In the genomic region with DNA sequence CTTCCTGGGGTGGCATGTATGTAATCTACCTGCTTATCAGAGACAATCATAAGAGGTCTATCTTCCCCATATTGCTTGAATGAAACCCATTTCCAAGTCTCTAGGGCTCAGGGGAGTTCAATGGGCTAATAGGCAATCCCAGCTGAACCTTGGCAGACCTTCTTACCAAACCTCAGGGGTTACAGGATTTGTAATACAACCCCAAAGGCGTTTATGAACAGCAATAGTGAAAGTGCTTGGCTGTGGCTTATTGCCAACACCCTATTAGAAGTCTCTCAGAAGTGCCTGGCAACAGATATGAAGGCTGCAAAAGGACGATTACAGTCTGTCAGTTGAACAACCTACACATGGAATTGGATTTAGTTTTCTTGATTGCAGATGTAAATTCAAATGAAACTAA, we compare ENCODE assay signal across 21 mouse cellular contexts.
DNase-seq lines count a peak whose midpoint lies in the region; ATAC-seq and TF ChIP-seq lines count a peak whose summit lies in the region.
"Had no signal": no experiment of that assay in that cellular context is flagged by ENCODE, and none has a peak within 500 bp of the region (broad histone marks: within the 10 kb centered on the region; RNA-seq: fewer than 3 reads in every experiment).

No protein-coding gene starts in this region.

- H3K36me3 ChIP-seq in embryonic facial prominence, embryonic 14.5 days (ENCODE audit: control insufficient read depth, insufficient read depth, low read length), result no peaks in the 10 kb centered on the region
- no peaks in the 10 kb centered on the region for H3K36me3 ChIP-seq in embryonic facial prominence, embryonic 10.5 days (replicated peaks)
- H3K36me3 ChIP-seq: embryonic facial prominence, embryonic 15.5 days; forebrain, embryonic 10.5 days; forebrain, embryonic 15.5 days; heart, embryonic 10.5 days; hindbrain, embryonic 10.5 days; hindbrain, embryonic 15.5 days had no signal

- ATAC-seq in embryonic facial prominence, embryonic 14.5 days (ENCODE audit: low read depth), result peak; percentile 87
- ATAC-seq: forebrain, embryonic 15.5 days; inflammation-experienced regulatory T-cells, adult 6 months; intestine, postnatal 0 days had no signal

- H3K4me1 ChIP-seq in embryonic facial prominence, embryonic 14.5 days (ENCODE audit: control insufficient read depth, insufficient read depth, low read length), result no peaks in the 10 kb centered on the region
- H3K4me1 ChIP-seq in embryonic facial prominence, embryonic 10.5 days, result no peaks in the 10 kb centered on the region
- H3K4me1 ChIP-seq: embryonic facial prominence, embryonic 15.5 days; forebrain, embryonic 10.5 days; forebrain, embryonic 15.5 days; heart, embryonic 10.5 days; hindbrain, embryonic 10.5 days; hindbrain, embryonic 15.5 days had no signal

- intact Hi-C loops in left cerebral cortex, postnatal 4 days (cut with DNase I), result no loop called here

- 35% methylated on average over 2 of the region's 2 CpGs for WGBS in embryonic facial prominence, embryonic 14.5 days
- WGBS in embryonic facial prominence, embryonic 10.5 days, result 81% methylated on average over 2 of the region's 2 CpGs

- no peak overlapping the region for H3K27ac ChIP-seq in embryonic facial prominence, embryonic 14.5 days (replicated peaks; ENCODE audit: low read depth, low read length)
- no peak overlapping the region for H3K27ac ChIP-seq in embryonic facial prominence, embryonic 10.5 days (replicated peaks)
- H3K27ac ChIP-seq: embryonic facial prominence, embryonic 15.5 days; forebrain, embryonic 10.5 days; forebrain, embryonic 15.5 days; heart, embryonic 10.5 days; hindbrain, embryonic 10.5 days; hindbrain, embryonic 15.5 days had no signal

- H3K4me3 ChIP-seq in embryonic facial prominence, embryonic 14.5 days (ENCODE audit: low read depth, low read length), result no peak overlapping the region
- no peak overlapping the region for H3K4me3 ChIP-seq in embryonic facial prominence, embryonic 10.5 days
- H3K4me3 ChIP-seq: embryonic facial prominence, embryonic 15.5 days; erythroblast, embryonic 14.5 days; forebrain, embryonic 10.5 days; forebrain, embryonic 15.5 days; heart, embryonic 10.5 days; hindbrain, embryonic 10.5 days; hindbrain, embryonic 15.5 days had no signal

- DNase-seq in embryonic facial prominence, embryonic 14.5 days (ENCODE audit: low spot score), result peak; percentile 83
- DNase-seq in embryonic facial prominence, embryonic 10.5 days (ENCODE audit: low spot score), result no peak
- DNase-seq in left cerebral cortex, postnatal 4 days, result peak; percentile 2
- DNase-seq in left cerebral cortex, adult 11 months (ENCODE audit: low spot score), result no peak
- DNase-seq in Muller cell, postnatal 12 days (ENCODE audit: inconsistent ontology term), result peak; percentile 17
- peak; percentile 76 for DNase-seq in brain, embryonic 14.5 days (ENCODE audit: low read depth)
- DNase-seq: adrenal gland, postnatal 25 days; cerebellum, adult 11 months; cerebellum, adult 9-10 months; cerebellum, postnatal 36 days; gastrocnemius, postnatal 10 days; heart, adult 18-20 months had no signal

- no peak overlapping the region for H3K4me2 ChIP-seq in embryonic facial prominence, embryonic 14.5 days (ENCODE audit: low read depth, low read length)
- H3K4me2 ChIP-seq: embryonic facial prominence, embryonic 15.5 days; forebrain, embryonic 15.5 days; hindbrain, embryonic 15.5 days had no signal

- no peak for TF ChIP-seq POLR2A in brain, embryonic 14.5 days (IDR thresholded peaks at IDR 0.05; ENCODE audit: borderline replicate concordance, extremely low read depth, insufficient read depth, insufficient read length, poor library complexity, severe bottlenecking)

- H3K27me3 ChIP-seq in embryonic facial prominence, embryonic 14.5 days (replicated peaks; ENCODE audit: control insufficient read depth, insufficient read depth, low read length), result no peaks in the 10 kb centered on the region
- no peaks in the 10 kb centered on the region for H3K27me3 ChIP-seq in embryonic facial prominence, embryonic 10.5 days (replicated peaks; ENCODE audit: low read depth, poor library complexity, severe bottlenecking)
- H3K27me3 ChIP-seq: embryonic facial prominence, embryonic 15.5 days; forebrain, embryonic 15.5 days; hindbrain, embryonic 15.5 days had no signal

- TF ChIP-seq CTCF in brain, embryonic 14.5 days (IDR thresholded peaks at IDR 0.05; ENCODE audit: borderline replicate concordance, extremely low read depth, insufficient read depth, insufficient read length), result no peak

- no peaks in the 10 kb centered on the region for H3K9me3 ChIP-seq in embryonic facial prominence, embryonic 14.5 days (ENCODE audit: control insufficient read depth, low read length)
- no peaks in the 10 kb centered on the region for H3K9me3 ChIP-seq in embryonic facial prominence, embryonic 10.5 days
- H3K9me3 ChIP-seq: embryonic facial prominence, embryonic 15.5 days; forebrain, embryonic 10.5 days; forebrain, embryonic 15.5 days; heart, embryonic 10.5 days; hindbrain, embryonic 10.5 days; hindbrain, embryonic 15.5 days had no signal

- H3K9ac ChIP-seq in embryonic facial prominence, embryonic 14.5 days (ENCODE audit: low read depth, low read length), result no peak overlapping the region
- H3K9ac ChIP-seq: embryonic facial prominence, embryonic 15.5 days; forebrain, embryonic 15.5 days; hindbrain, embryonic 15.5 days had no signal

Comparison
In these comparisons a context has a peak if more than half of its experiments do, and no peak if none do; other contexts are left out.
1. DNase-seq: peak in embryonic facial prominence, embryonic 14.5 days (single experiment), left cerebral cortex, postnatal 4 days (single experiment), Muller cell, postnatal 12 days (single experiment) and brain, embryonic 14.5 days (single experiment); none in embryonic facial prominence, embryonic 10.5 days (single experiment) and left cerebral cortex, adult 11 months (single experiment).